Mouse (Mus musculus) liver, embryonic 16.5 days (tissue): ENCODE results near the gene Atad5. TPM values are rescaled to one million over a fixed set of nuclear protein-coding genes. Genes with fewer than 3 reads are reported as not detected.

ENCODE experiments used
- ATAC-seq: fragments of 200-750 bp; cut with Nextera tagmentation; 2 replicates; pipeline ENCODE4 v1.8.0; 2017; ENCODE audit warnings: low read depth, mild to moderate bottlenecking, moderate number of reproducible peaks, moderate library complexity
- H3K27ac ChIP-seq: fragments of 300-500 bp; sonication (generic); 2 replicates; pipeline ENCODE4 v1.5.1; 2014; ENCODE audit warnings: mild to moderate bottlenecking, low read length
- H3K27me3 ChIP-seq: fragments of 300-500 bp; sonication (generic); 2 replicates; pipeline ENCODE4 v1.6.1; 2014; ENCODE audit warnings: low read depth, low read length, mixed read lengths; ENCODE audit not compliant: control insufficient read depth, insufficient read depth
- H3K36me3 ChIP-seq: fragments of 300-500 bp; sonication (generic); 2 replicates; pipeline ENCODE4 v1.6.1; 2014; ENCODE audit warnings: mild to moderate bottlenecking; ENCODE audit not compliant: control insufficient read depth, insufficient read depth
- H3K4me1 ChIP-seq: fragments of 300-500 bp; sonication (generic); 2 replicates; pipeline ENCODE4 v1.6.1; 2014; ENCODE audit warnings: low read depth, low read length, mixed read lengths; ENCODE audit not compliant: control insufficient read depth
- H3K4me2 ChIP-seq: fragments of 300-500 bp; sonication (generic); 2 replicates; pipeline ENCODE4 v1.6.1; 2014; ENCODE audit warnings: low read depth, low read length, mixed read lengths
- H3K4me3 ChIP-seq: fragments of 300-500 bp; sonication (generic); 2 replicates; pipeline ENCODE4 v1.5.1; 2014; ENCODE audit warnings: low read depth, mild to moderate bottlenecking, low read length
- H3K9ac ChIP-seq: fragments of 300-500 bp; sonication (generic); 2 replicates; pipeline ENCODE4 v1.6.1; 2014; ENCODE audit warnings: low read depth, low read length
- H3K9me3 ChIP-seq: fragments of 300-500 bp; sonication (generic); replicated peaks from 2 replicates; pipeline ENCODE4 v1.6.1; 2016; ENCODE audit warnings: low read length; ENCODE audit not compliant: control insufficient read depth
- WGBS: fragments of 180-500 bp; shearing (Covaris S2); extraction: QIAGEN DNeasy Blood & Tissue Kit; methylation state at CpG from one replicate; pipeline ENCODE4 v1.1.7; 2014; ENCODE audit not compliant: insufficient replicate concordance; 5-methylcytosine and 5-hydroxymethylcytosine counted together
- polyA plus RNA-seq: library from polyadenylated mRNA; unstranded; fragments of >200 nt; fragmentation: Nextera tagmentation; extraction: Ambion mirVana; gene quantifications from 2 replicates; pipeline ENCODE4 v1.2.1, GENCODE M21; 2015

Atad5 gene
- polyA plus RNA-seq, 1 experiment from 2014 or later: 9.0 TPM

GRCm38 (mm10) chr11:80079751-80080150 is 9.4 kb upstream of the Atad5 start:
- peak overlapping the region; percentile 100 for H3K27ac ChIP-seq
- ATAC-seq: no peak
- H3K9ac ChIP-seq: peak overlapping the region; percentile 99
- H3K4me1 ChIP-seq: peaks cover 33% of the 10 kb centered on the region
- H3K4me3 ChIP-seq: peak overlapping the region; percentile 91
- peak overlapping the region; percentile 81 for H3K4me2 ChIP-seq
- no peaks in the 10 kb centered on the region for H3K27me3 ChIP-seq
- WGBS: 11% methylated on average over 6 of the region's 6 CpGs
- peaks cover 9% of the 10 kb centered on the region for H3K36me3 ChIP-seq
- H3K9me3 ChIP-seq: 0 out of 2 replicates have a peak, but pooled peaks cover 3% of the 10 kb centered on the region

GRCm38 (mm10) chr11:80080381-80080825 is 8.8 kb upstream of the Atad5 start:
- Histone ChIP-seq H3K4me3 (peak overlapping the region; percentile 91), H3K9ac (peak overlapping the region; percentile 99), H3K4me2 (peak overlapping the region; percentile 81), H3K27ac (peak overlapping the region; percentile 100), H3K36me3 (peaks cover 9% of the 10 kb centered on the region), H3K9me3 (0 out of 2 replicates have a peak, but pooled peaks cover 3% of the 10 kb centered on the region), H3K27me3 (no peaks in the 10 kb centered on the region), H3K4me1 (peaks cover 36% of the 10 kb centered on the region)
- ATAC-seq: peak; percentile 14; the same call in 1 of the 2 replicates
- WGBS: under 1% methylated on average over 31 of the region's 32 CpGs

GRCm38 (mm10) chr11:80080826-80081728 is 8.1 kb upstream of the Atad5 start, which contains the start of gene Crlf3:
TSS of gene Crlf3 (minus strand) at chr11:80080991.
- peak within 1 kb of the TSS; percentile 99 for H3K9ac ChIP-seq
- ATAC-seq: peak; percentile 92
- no peaks in the 10 kb centered on the region for H3K27me3 ChIP-seq
- H3K9me3 ChIP-seq: 0 out of 2 replicates have a peak, but pooled peaks cover 3% of the 10 kb centered on the region
- H3K4me2 ChIP-seq: peak within 1 kb of the TSS; percentile 81
- 1% methylated on average over 51 of the region's 55 CpGs for WGBS
- H3K4me1 ChIP-seq: peaks cover 34% of the 10 kb centered on the region
- H3K36me3 ChIP-seq: peaks cover 9% of the 10 kb centered on the region
- peak within 1 kb of the TSS; percentile 100 for H3K27ac ChIP-seq
- H3K4me3 ChIP-seq: peak within 1 kb of the TSS; percentile 91

DNA sequence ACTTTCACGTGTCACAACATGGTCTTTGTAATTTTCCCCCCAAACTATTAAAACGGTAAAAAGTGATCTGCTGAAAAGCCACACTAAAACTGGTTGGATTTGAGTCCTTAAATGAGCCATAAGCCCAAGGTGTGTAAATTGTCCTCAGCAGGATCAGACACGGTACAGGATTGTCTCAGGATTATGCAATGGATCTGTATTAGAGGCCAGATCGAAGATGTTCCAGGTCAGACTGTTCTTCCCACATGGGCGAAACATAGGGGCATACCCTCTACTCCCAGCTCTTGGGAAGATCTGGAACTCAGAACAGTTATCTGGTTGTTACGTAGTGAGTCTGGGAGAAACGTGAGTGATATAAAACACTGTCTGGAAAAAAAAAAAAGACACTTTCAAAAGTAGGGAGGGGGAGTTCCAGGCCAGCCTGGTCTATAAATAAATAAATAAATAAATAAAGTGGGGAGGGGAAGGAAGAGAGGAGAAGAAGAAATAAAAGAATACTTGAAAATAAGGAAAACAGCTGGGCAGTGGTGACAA is 7.3 kb upstream of the Atad5 start:
- Histone ChIP-seq H3K4me2 (peak overlapping the region; percentile 81), H3K36me3 (peaks cover 9% of the 10 kb centered on the region), H3K9me3 (0 out of 2 replicates have a peak, but pooled peaks cover 3% of the 10 kb centered on the region), H3K9ac (peak overlapping the region; percentile 99), H3K27me3 (no peaks in the 10 kb centered on the region), H3K4me3 (peak overlapping the region; percentile 91), H3K4me1 (peaks cover 30% of the 10 kb centered on the region), H3K27ac (peak overlapping the region; percentile 100)
- ATAC-seq: no peak
- 22% methylated on average over 7 of the region's 7 CpGs for WGBS

DNA sequence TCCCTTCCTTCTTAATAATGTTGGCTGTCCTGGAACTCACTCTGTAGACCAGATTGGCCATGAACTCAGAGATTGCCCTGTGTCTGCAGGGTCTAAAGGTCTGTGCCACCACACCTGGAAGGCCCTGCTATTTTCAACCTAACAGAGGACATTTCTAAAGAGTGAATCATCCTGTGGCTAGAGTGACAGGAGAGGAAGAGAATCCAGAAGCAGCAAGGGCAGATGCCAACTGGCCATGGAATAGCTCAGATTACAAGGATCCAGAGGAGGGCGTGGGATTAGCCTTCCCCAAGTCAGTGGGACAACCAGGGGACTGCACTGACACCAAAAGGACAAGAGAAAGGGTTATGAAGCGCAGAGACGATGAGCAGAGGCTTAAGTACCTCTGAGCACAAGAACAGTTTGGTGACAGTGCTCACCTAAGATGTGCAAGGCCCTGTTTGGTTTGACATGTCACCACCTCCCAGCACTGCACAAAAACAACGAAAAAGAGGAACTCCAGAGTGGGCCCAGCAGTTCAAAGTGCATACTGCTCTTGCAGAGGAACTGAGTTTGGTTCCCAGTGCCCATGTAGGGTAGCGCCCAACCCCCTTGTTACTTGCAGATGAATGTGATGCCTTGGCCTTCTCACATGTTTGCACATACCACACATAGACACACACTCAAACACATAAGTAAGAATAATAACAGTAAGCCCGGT is 3.7 kb upstream of the Atad5 start:
- WGBS: 57% methylated on average over 6 of the region's 6 CpGs
- no peak overlapping the region for H3K4me2 ChIP-seq
- peaks cover 31% of the 10 kb centered on the region for H3K4me1 ChIP-seq
- no peak for ATAC-seq
- H3K9ac ChIP-seq: no peak overlapping the region
- H3K9me3 ChIP-seq: 0 out of 2 replicates have a peak, but pooled peaks cover 3% of the 10 kb centered on the region
- 0 out of 2 replicates have a peak overlapping the region, but pooled peaks have one; percentile 4 for H3K27ac ChIP-seq
- no peaks in the 10 kb centered on the region for H3K27me3 ChIP-seq
- no peaks in the 10 kb centered on the region for H3K36me3 ChIP-seq
- no peak overlapping the region for H3K4me3 ChIP-seq

GRCm38 (mm10) chr11:80086844-80087243 is 2.4 kb upstream of the Atad5 start:
- Histone ChIP-seq H3K36me3 (no peaks in the 10 kb centered on the region), H3K9me3 (0 out of 2 replicates have a peak, but pooled peaks cover 3% of the 10 kb centered on the region), H3K27ac (no peak overlapping the region), H3K27me3 (no peaks in the 10 kb centered on the region), H3K4me3 (no peak overlapping the region), H3K4me2 (no peak overlapping the region), H3K4me1 (peaks cover 25% of the 10 kb centered on the region), H3K9ac (no peak overlapping the region)
- peak; percentile 69 for ATAC-seq
- 9% methylated on average over 5 of the region's 5 CpGs for WGBS

DNA sequence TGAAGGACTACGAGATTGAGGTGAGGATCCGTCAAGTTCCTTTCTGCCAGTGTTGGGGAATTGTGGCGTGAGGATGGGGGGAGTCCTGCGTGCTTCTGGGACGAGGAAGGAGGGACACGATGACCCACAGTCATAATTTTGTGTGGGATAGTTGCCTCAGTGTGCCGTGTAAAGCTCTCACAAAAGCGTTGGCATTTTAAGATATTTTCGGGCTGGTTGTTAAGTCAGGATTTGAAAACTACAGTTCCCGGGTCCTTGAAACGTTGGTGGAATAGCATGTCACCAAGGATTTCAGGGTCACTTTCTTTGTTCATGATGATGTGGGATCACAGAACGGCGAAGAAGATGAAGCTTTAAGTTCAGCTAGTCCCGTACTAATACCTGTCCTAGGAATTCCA is 616 bp downstream of the Atad5 start:
- peak overlapping the region; percentile 78 for H3K27ac ChIP-seq
- peaks cover 10% of the 10 kb centered on the region for H3K36me3 ChIP-seq
- peak overlapping the region; percentile 81 for H3K4me3 ChIP-seq
- H3K4me1 ChIP-seq: peaks cover 27% of the 10 kb centered on the region
- H3K27me3 ChIP-seq: no peaks in the 10 kb centered on the region
- H3K4me2 ChIP-seq: peak overlapping the region; percentile 71
- peak overlapping the region; percentile 95 for H3K9ac ChIP-seq
- H3K9me3 ChIP-seq: no peaks in the 10 kb centered on the region
- under 1% methylated on average over 14 of the region's 14 CpGs for WGBS
- ATAC-seq: no peak

GRCm38 (mm10) chr11:80090555-80091164 is 1.5 kb downstream of the Atad5 start:
- H3K4me3 ChIP-seq: peak overlapping the region; percentile 81
- peaks cover 23% of the 10 kb centered on the region for H3K4me1 ChIP-seq
- H3K9ac ChIP-seq: peak overlapping the region; percentile 95
- H3K4me2 ChIP-seq: peak overlapping the region; percentile 71
- H3K36me3 ChIP-seq: peaks cover 15% of the 10 kb centered on the region
- H3K9me3 ChIP-seq: no peaks in the 10 kb centered on the region
- H3K27ac ChIP-seq: no peak overlapping the region
- 32% methylated on average over 3 of the region's 3 CpGs for WGBS
- no peak for ATAC-seq
- H3K27me3 ChIP-seq: no peaks in the 10 kb centered on the region
